ENCODE assay signal across 12 mouse cellular contexts in the genomic region with DNA sequence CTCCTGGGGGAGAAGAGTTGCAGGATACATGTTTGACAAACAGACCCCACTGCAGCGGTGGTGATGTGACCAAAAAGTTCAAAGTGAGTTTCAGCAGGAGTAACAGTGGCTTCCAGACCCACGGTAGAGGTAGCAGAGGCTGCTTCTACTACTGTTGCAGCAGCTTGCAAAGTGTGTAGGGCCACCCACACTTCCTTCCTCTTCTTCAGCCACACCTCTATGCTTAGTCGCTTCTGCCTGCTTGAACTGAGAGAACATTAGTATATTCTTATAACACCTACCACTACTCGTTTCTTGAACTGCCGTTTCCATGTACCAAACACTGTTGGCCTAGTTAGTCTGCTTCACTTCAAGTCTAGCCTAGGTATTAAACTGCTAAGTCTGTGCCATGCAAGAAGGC. TPM values are rescaled to one million over a fixed set of nuclear protein-coding genes. Genes with fewer than 3 reads are reported as not detected.
DNase-seq lines count a peak whose midpoint lies in the region; ATAC-seq lines count a peak whose summit lies in the region.
"Had no signal": no experiment of that assay in that cellular context is flagged by ENCODE, and none has a peak within 500 bp of the region (broad histone marks: within the 10 kb centered on the region; RNA-seq: fewer than 3 reads in every experiment).

No protein-coding gene starts in this region.

- H3K27me3 ChIP-seq in forebrain, embryonic 13.5 days = no peaks in the 10 kb centered on the region
- H3K27me3 ChIP-seq: limb, embryonic 12.5 days had no signal

- H3K4me1 ChIP-seq in forebrain, embryonic 13.5 days = peaks cover 11% of the 10 kb centered on the region; the same call in 1 of the 2 replicates

- H3K9ac ChIP-seq in forebrain, embryonic 13.5 days = no peak overlapping the region
- H3K9ac ChIP-seq: limb, embryonic 12.5 days had no signal

- no peak overlapping the region for H3K4me3 ChIP-seq in forebrain, embryonic 13.5 days
- H3K4me3 ChIP-seq: limb, embryonic 12.5 days had no signal

- ATAC-seq in granulocyte monocyte progenitor cell, adult 5-6 weeks (replicated peaks; ENCODE audit: poor library complexity, severe bottlenecking) = peak; percentile 83
- ATAC-seq in forebrain, embryonic 13.5 days = no peak
- ATAC-seq: forebrain, embryonic 16.5 days had no signal

- DNase-seq in right cerebral cortex, adult 18-20 months = peak; percentile 35
- no peak for DNase-seq in right cerebral cortex, postnatal 4 days
- peak; percentile 30 to 43 for DNase-seq in spleen, adult 18-20 months
- no peak for DNase-seq in left cerebral cortex, postnatal 4 days
- DNase-seq in cerebellum, adult 9-11 months = no peak
- DNase-seq: heart, postnatal 10 days; kidney, adult 9 months; midbrain, embryonic 14.5 days had no signal

- 89% methylated on average over 5 of the region's 5 CpGs for WGBS in forebrain, embryonic 13.5 days

- no peaks in the 10 kb centered on the region for H3K9me3 ChIP-seq in forebrain, embryonic 13.5 days (replicated peaks)
- H3K9me3 ChIP-seq: limb, embryonic 12.5 days had no signal

- H3K27ac ChIP-seq in forebrain, embryonic 13.5 days = no peak overlapping the region
- H3K27ac ChIP-seq: limb, embryonic 12.5 days had no signal

- 0 out of 2 replicates have a peak, but pooled peaks cover 3% of the 10 kb centered on the region for H3K36me3 ChIP-seq in forebrain, embryonic 13.5 days (ENCODE audit: poor library complexity, severe bottlenecking)

- no peak overlapping the region for H3K4me2 ChIP-seq in forebrain, embryonic 13.5 days
- H3K4me2 ChIP-seq: limb, embryonic 12.5 days had no signal

- intact Hi-C loops in left cerebral cortex, postnatal 4 days (cut with DNase I) = loop anchor here (10.0 kb wide), 1 partner anchor 104 kb away; no protein-coding TSS in a partner anchor

RNA-seq across cellular contexts. Expression of a gene that starts 11.6 kb away (rescaled TPM):
- 15.4 and 17.8 TPM in 2 replicates for total RNA-seq in granulocyte monocyte progenitor cell, adult 5-6 weeks (2014; fragmentation: Nextera tagmentation)
- total RNA-seq in granulocyte monocyte progenitor cell, adult 5-6 weeks (2017) = 19.8 and 25.9 TPM in 2 replicates
- total RNA-seq in left cerebral cortex, postnatal 4 days (2021) = 100 to 1,000 TPM; 109 to 120 TPM
- polyA plus RNA-seq in forebrain, embryonic 13.5 days (2015; fragmentation: Nextera tagmentation; extraction: Ambion mirVana) = 45.9 and 52.4 TPM in 2 replicates

Comparison
In these comparisons a context has a peak if more than half of its experiments do, and no peak if none do; other contexts are left out.
1. DNase-seq: peak in right cerebral cortex, adult 18-20 months (single experiment) and spleen, adult 18-20 months (2 of 2); none in right cerebral cortex, postnatal 4 days (single experiment), left cerebral cortex, postnatal 4 days (single experiment) and cerebellum, adult 9-11 months (single experiment).
2. RNA of a gene that starts 11.6 kb away (total RNA-seq): 109 to 120 TPM in left cerebral cortex, postnatal 4 days; 15.4 to 25.9 TPM in granulocyte monocyte progenitor cell, adult 5-6 weeks; every median in the first group is over 4 times any median in the second.